Mouse (Mus musculus): Measurements from ENCODE around the gene Gpatch4.

GRCm38 (mm10) chr3:88101736-88102135 lies 58.8 kb downstream of the Gpatch4 start:
- no peak for TF ChIP-seq CTCF (IDR thresholded peaks at IDR 0.05; ENCODE audit: low read depth, low read length)
- no peak for TF ChIP-seq TAL1 (conservative IDR thresholded peaks at IDR 0.05; ENCODE audit: low read depth, low read length)
- TF ChIP-seq POLR2AphosphoS5 (IDR thresholded peaks at IDR 0.05; ENCODE audit: insufficient replicate concordance, low read depth, low read length) = no peak

All from G1E (cell line).